Mouse (Mus musculus) liver, postnatal 0 days (tissue): ENCODE results near the gene Dgcr2. TPM values are rescaled to one million over a fixed set of nuclear protein-coding genes. Genes with fewer than 3 reads are reported as not detected.

Source experiments
- ATAC-seq: fragments of 200-750 bp; cut with Nextera tagmentation; 2 replicates; pipeline ENCODE4 v1.8.0; 2017; ENCODE audit warnings: mild to moderate bottlenecking, moderate library complexity
- DNase-seq: peaks from one replicate; pipeline ENCODE4 v3.0.0-alpha.2; 2016
- H3K27ac ChIP-seq: fragments of 300-500 bp; sonication (generic); 2 replicates; pipeline ENCODE4 v1.5.1; 2014; ENCODE audit warnings: antibody characterized with exemption, moderate library complexity, mild to moderate bottlenecking, low read depth
- H3K27me3 ChIP-seq: fragments of 300-500 bp; sonication (generic); 2 replicates; pipeline ENCODE4 v1.6.1; 2014; ENCODE audit warnings: low read length, control low read depth, mixed read lengths; ENCODE audit not compliant: insufficient read depth
- H3K36me3 ChIP-seq: fragments of 300-500 bp; sonication (generic); replicated peaks from 2 replicates; pipeline ENCODE4 v1.6.1; 2014; ENCODE audit warnings: mild to moderate bottlenecking, control low read depth, low read length, moderate library complexity, mixed read lengths; ENCODE audit not compliant: insufficient read depth
- H3K4me1 ChIP-seq: fragments of 300-500 bp; sonication (generic); 2 replicates; pipeline ENCODE4 v1.6.1; 2014; ENCODE audit warnings: antibody characterized with exemption, mild to moderate bottlenecking, control low read depth; ENCODE audit not compliant: insufficient read depth
- H3K4me2 ChIP-seq: fragments of 300-500 bp; sonication (generic); 2 replicates; pipeline ENCODE4 v1.6.1; 2014; ENCODE audit warnings: low read depth, mild to moderate bottlenecking, low read length, moderate library complexity, mixed read lengths
- H3K4me3 ChIP-seq: fragments of 300-500 bp; sonication (generic); 2 replicates; pipeline ENCODE4 v1.5.1; 2014; ENCODE audit warnings: low read depth, low read length
- H3K9ac ChIP-seq: fragments of 300-500 bp; sonication (generic); replicated peaks from 2 replicates; pipeline ENCODE4 v1.6.1; 2014; ENCODE audit warnings: mild to moderate bottlenecking, moderate library complexity
- H3K9me3 ChIP-seq: fragments of 300-500 bp; sonication (generic); 2 replicates; pipeline ENCODE4 v1.6.1; 2016; ENCODE audit warnings: mild to moderate bottlenecking, control low read depth, low read length, mixed read lengths
- CTCF ChIP-seq: sonication (generic); IDR thresholded peaks from 2 replicates; pipeline ENCODE4 v1.5.1; 2016; ENCODE audit warnings: antibody characterized with exemption, low read depth
- EP300 ChIP-seq: IDR thresholded peaks from 2 replicates; pipeline ENCODE4 v1.6.1; 2016; ENCODE audit warnings: antibody characterized with exemption, low read depth, mild to moderate bottlenecking
- WGBS: fragments of 180-500 bp; shearing (Covaris S2); extraction: QIAGEN DNeasy Blood & Tissue Kit; methylation state at CpG from one replicate; pipeline ENCODE4 v1.1.7; 2014; ENCODE audit not compliant: insufficient replicate concordance; 5-methylcytosine and 5-hydroxymethylcytosine counted together
- polyA plus RNA-seq: library from polyadenylated mRNA; unstranded; fragments of >200 nt; fragmentation: Nextera tagmentation; extraction: Ambion mirVana; gene quantifications from 2 replicates; pipeline ENCODE4 v1.2.1, GENCODE M21; 2015

Gene Dgcr2
- polyA plus RNA-seq, 1 experiment from 2014 or later, result 18.0 TPM

- H3K4me2 ChIP-seq, result no peak overlapping the region
- H3K4me3 ChIP-seq, result no peak overlapping the region
- ATAC-seq (no peak), DNase-seq (no peak)
- peaks cover 12% of the 10 kb centered on the region; the same call in 1 of the 2 replicates for H3K36me3 ChIP-seq
- H3K4me1 ChIP-seq, result peaks cover 11% of the 10 kb centered on the region
- TF ChIP-seq CTCF (no peak), EP300 (no peak)
- H3K27ac ChIP-seq, result no peak overlapping the region
- H3K27me3 ChIP-seq, result peaks cover 15% of the 10 kb centered on the region
- no peak overlapping the region for H3K9ac ChIP-seq
- 80% methylated on average over 3 of the region's 3 CpGs for WGBS
- no peaks in the 10 kb centered on the region for H3K9me3 ChIP-seq
These were observed 105.6 kb downstream of the Dgcr2 start for GRCm38 (mm10) chr16:17792728-17793127.

Other genes with a start within 250 kb of the Dgcr2 start
- 11.0 and 11.6 TPM in 2 replicates for gene Med15, start 165.7 kb downstream of the Dgcr2 start, polyA plus RNA-seq
- gene Klhl22, start 138.9 kb downstream of the Dgcr2 start, polyA plus RNA-seq, result 7.8 and 8.0 TPM in 2 replicates
- 0.97 and 1.6 TPM in 2 replicates for gene Scarf2, start 101.3 kb downstream of the Dgcr2 start, polyA plus RNA-seq
- not detected in 2 replicates for gene B830017H08Rik, start 65.4 kb downstream of the Dgcr2 start, polyA plus RNA-seq
- 0.26 and 0.52 TPM in 2 replicates for gene Car15, start 60.2 kb downstream of the Dgcr2 start, polyA plus RNA-seq
- not detected in 2 replicates for gene Gm20518, start 6.9 kb downstream of the Dgcr2 start, polyA plus RNA-seq
- gene Tssk1, start 4.3 kb downstream of the Dgcr2 start, polyA plus RNA-seq, result 0.04 and 0.08 TPM in 2 replicates
- not detected in 2 replicates for gene Tssk2, start 75 bp upstream of the Dgcr2 start, polyA plus RNA-seq
- 5.6 and 6.6 TPM in 2 replicates for gene Ess2, start 12.8 kb upstream of the Dgcr2 start, polyA plus RNA-seq
- not detected in 2 replicates for gene Gsc2, start 16.5 kb upstream of the Dgcr2 start, polyA plus RNA-seq
- gene Slc25a1, start 29.7 kb upstream of the Dgcr2 start, polyA plus RNA-seq, result 77.7 and 78.3 TPM in 2 replicates
- gene Vpreb2, start 81.9 kb upstream of the Dgcr2 start, polyA plus RNA-seq, result 2.6 TPM in 2 replicates
- gene Dgcr6, start 154.3 kb upstream of the Dgcr2 start, polyA plus RNA-seq, result 23.2 and 24.4 TPM in 2 replicates
- 2.9 and 3.0 TPM in 2 replicates for gene Prodh, start 191.6 kb upstream of the Dgcr2 start, polyA plus RNA-seq
- 0.15 and 0.21 TPM in 2 replicates for gene Rtn4r, start 229.1 kb upstream of the Dgcr2 start, polyA plus RNA-seq